Mouse (Mus musculus) retina, adult 2 months (tissue): ENCODE data around the gene Prrt4.
A peak's percentile ranks its signal among the peaks of the same experiment; 100 is the strongest.

Experiments used
- DNase-seq: peaks from one replicate; pipeline ENCODE4 v3.0.0-alpha.2; 2012; ENCODE audit warnings: low read depth, low spot score

The Prrt4 gene

DNA sequence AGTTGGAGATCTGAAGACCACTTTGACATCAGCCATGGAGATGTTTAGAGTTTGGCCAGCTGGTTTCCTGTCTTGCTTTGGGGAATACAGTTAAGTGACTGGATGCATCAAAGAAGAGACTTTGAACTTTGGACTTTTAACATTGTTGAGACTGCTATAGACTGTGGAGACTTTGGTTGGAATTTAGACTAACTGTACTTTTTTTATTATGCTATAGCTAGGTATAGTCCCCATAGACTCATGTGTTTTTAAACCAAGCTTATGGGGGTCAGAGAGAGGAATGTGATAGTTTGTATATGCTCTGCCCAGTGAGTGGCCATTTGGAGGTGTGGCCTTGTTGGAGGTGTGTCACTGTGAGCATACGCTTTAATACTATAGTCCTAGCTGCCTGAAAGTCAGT, 29.4 kb downstream of the Prrt4 start:
- DNase-seq: no peak

DNA sequence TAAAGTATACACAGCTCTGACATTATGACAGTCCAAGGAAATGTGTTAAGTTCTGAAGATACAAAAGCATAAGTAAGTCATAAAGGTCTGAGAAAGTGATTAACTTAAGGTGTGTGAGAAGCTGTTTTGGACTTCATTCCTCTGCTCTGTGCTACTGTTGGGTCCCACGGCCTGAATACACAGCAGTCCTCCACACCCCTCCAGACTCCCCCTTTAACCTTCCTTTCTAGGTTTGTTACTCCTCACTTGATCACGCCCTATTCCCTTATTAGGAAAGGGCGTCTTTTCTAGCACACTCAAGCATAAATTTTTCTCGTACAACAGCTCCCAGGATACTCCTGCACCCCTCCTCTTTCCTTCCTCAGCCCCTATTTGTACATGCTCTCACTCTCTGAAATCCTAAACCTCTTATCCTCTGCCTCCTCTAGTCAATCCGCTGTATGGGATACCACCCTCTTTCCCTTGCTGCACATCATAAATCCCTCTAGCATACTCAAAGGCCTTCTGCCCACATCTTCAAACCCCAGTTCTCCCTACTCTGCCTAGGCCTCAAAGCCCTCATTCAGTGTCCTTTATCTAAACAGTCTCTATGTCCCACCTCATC, 31.9 kb downstream of the Prrt4 start:
- DNase-seq: no peak

DNA sequence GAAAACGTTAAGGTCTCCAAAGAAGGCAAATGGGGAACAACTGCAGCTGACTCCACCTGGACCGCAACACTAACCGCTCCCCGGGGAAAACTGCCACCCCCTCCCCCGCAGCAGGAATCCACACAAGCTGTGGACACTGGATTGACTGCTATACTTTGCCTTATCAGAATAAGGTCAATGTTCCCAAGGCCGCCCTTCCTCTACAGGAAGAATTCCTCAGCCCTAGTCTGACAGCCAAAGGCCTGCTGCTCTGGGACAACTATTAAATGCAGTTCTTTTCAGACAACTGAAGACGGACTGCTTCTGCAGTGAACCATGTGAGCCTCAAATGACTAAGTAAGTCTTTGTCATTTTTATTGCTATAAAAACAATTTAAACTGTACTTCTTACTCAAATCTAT, 32.7 kb downstream of the Prrt4 start:
- DNase-seq: no peak

DNA sequence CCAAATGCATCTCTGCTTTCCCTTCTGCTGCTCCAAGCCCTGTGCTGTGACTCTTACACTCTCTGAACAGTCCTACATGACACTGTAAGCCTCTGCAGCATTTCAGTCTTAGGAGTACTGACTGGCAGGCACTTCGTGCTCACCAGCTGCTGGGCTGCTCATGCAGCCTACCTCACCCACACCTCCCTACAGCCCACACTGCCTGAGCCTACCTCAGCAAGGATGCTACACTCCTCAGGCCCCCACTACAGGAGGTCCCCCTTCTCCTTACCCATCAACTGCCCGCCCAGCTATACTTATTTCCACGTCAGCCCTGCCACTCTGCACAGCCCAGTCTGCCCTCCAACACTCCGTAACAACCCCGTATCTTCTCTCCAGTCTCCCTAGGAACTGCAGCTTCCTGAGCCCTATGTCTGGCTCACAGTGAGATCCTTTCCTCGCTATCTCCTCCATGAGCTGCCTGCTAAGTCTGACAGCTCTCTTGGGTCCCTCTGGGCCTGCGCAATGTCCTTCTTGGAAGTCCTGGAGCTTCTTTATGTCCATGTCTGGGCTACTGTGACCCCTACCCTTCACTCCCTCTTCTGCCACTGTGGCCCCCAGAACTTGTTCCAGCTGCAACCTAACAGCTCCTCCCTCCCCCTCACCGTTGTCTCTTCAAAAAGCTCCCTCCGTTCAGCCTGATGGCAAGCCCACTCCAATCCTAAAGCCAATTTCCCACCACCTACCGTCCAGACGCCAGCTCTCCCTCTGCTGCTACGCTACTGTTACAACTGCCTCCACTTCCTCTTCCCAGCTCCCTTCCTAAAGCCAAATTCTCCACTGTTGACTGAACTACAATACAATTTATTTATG, 33.7 kb downstream of the Prrt4 start:
- no peak for DNase-seq

DNA sequence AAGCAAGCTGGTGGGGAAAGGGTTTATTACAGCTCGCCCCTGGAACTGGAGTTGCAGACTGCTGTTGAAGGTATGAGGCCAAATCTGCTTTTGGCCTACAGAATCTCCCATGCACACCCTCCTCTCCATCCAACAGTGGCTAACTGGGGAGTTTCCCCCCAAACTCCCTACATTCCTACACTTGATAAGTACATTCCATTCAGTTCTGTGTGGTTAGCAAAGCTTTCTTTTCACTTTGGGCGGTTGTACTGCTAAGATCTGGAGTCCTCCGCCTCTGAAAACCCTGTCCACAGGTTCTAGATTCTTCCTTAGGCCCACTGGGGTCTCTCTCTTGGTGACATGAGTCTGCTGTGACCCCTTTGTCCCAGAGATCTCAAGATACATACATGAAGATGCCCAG, 34.4 kb downstream of the Prrt4 start:
- DNase-seq: no peak

DNA sequence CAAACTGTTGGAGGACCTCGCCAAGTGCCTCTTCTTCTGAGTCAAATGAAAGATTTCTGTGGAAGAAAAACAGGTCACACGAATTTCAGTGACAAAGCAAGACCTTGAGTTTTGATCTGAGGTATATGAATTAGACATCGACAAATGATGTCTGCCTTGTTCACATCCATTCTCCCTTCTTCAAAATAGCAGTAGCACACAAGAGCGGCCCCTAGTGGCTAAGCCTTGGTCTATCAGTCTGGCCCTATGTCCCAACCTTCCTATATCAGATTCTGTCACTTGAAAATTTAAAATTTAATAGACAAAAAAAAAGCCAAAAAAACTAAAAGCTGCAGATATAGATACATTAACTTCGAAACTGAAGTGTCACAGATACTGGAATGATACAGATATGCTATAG, 35.8 kb downstream of the Prrt4 start:
- peak; percentile 18 for DNase-seq

DNA sequence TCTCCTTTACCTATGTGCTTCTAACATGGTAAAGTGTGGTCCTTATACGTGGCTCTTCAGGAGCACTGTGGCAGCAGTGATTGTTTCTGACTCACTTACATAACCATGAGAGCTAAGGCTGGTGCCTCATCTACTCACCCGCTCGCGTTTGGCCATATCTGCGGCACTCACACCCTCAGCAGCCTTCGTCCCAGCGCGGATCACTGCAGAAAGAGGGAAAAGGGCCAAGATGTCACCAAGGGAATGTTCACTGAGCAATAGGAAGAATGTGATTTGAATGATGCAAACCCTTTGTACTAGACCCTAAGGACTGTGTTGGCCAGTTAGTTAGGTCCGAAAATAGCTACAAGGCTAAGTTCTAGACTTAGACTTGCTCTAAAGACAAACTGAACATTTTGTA, 41.9 kb downstream of the Prrt4 start:
- no peak for DNase-seq

DNA sequence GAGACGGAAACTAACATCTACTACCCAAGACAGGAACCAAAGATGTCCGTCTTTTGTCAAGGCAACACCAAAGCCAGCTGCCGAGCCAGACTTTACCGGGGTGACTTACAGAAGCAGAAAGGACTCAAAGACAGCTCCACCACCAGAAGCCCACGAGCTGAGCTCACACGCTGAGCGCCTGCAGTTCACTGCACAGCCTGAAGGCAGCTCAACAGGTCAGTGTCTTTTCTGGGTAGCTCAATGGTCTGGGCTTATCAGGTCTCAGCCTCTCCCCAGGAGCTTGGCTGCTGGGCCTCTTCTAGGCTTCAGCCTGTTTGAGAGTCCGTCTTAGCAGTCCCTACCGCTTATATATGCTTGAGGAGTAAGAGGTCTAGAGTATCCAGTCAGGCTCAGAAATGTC, 46.3 kb downstream of the Prrt4 start:
- DNase-seq: no peak

DNA sequence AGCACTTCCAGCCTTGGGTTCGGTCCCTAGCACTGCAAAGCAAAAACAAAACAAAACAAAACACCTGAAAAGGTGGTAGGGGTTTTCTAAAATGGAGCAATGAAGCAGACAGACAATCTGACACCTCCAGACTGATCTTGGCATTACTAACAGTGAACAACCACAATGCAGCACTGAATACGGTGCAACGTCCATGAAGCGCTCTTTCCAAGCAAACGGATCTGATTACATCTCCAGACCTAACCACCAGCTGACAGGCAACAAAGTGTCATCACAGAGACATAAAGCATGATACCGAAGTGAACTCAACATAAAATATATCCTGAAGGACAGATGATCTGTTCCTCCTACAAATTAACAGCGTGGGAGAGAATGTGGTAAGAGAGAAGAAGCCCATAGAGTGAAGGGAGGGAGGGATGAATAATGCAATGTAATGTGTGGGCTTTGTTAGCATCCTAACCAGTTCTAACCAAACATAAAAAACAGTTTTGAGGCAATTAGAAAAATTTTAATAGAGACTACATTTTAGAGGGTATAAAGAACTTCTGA, 52.4 kb downstream of the Prrt4 start:
- DNase-seq: no peak

DNA sequence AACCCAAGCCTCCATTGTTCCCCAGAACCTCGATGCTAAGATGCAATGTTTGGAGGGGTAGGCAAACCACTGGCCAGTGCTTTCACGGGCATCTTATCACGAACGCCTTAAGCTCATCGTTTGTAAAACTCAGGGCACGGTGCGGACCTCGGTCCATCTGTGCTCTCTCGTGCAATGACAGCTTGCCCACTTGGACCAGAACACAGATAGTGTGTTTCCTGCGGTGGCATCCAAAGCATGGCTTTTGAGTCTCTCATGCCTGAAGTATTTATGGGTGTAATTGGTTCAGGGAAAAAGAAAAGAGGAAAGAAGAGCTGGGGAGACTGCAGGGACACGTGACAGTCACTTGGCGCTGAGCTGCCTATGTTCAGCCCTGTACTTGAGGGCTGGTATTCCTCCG, 59.4 kb downstream of the Prrt4 start:
- no peak for DNase-seq
